Mouse (Mus musculus) gastrocnemius, adult 2 months (tissue): Measurements from ENCODE around the gene Rasgef1a. TPM values are rescaled to one million over a fixed set of nuclear protein-coding genes. Genes with fewer than 3 reads are reported as not detected.

Source experiments
- DNase-seq: peaks from one replicate; pipeline ENCODE4 v3.0.0; 2022
- H3K27ac ChIP-seq: fragments of 200-600 bp; 2 replicates; pipeline ENCODE4 v1.8.1; 2022; ENCODE audit warnings: mild to moderate bottlenecking
- H3K4me3 ChIP-seq: fragments of 200-600 bp; 2 replicates; pipeline ENCODE4 v1.8.1; 2022; ENCODE audit warnings: mild to moderate bottlenecking, moderate library complexity
- CTCF ChIP-seq: fragments of 200-600 bp; IDR thresholded peaks from 2 replicates; pipeline ENCODE4 v1.8.1; 2022; ENCODE audit warnings: antibody characterized with exemption, mild to moderate bottlenecking, moderate library complexity
- intact Hi-C: fragments of 180-260 bp; cut with DNase I; formaldehyde crosslinking; loops from one replicate; pipeline ENCODE4 v1.15.1; 2025
- total RNA-seq, 2 experiments: library from RNA; stranded (reverse); gene quantifications; 2 replicates each; pipeline ENCODE4 v1.2.3; 2021

The Rasgef1a gene
- total RNA-seq, 2 experiments from 2014 or later = 0.18 TPM; not detected in 1

DNA sequence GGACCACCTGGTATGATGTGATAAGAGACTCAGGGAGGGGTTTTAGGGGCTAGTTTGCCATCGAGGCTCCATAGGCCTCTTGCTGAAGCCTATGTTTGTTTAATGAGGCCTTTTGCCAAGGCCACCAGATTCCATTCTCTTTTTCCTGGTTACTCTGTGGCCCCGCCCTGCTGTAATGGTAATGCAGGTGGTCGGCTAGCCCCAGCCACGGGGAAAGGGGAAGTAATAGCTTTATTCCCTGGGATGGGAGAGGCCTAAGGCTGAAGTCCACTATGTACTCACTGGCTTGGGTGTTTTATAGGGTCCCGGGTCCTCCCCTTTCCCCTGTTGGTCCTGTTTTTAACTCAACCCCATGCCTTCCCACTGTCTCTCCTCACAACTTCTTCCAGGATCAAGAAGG lies 25.6 kb downstream of the Rasgef1a start:
- no peak for TF ChIP-seq CTCF
- Histone ChIP-seq H3K4me3 (no peak overlapping the region), H3K27ac (no peak overlapping the region)
- intact Hi-C loops = no loop called here
- DNase-seq = no peak

DNA sequence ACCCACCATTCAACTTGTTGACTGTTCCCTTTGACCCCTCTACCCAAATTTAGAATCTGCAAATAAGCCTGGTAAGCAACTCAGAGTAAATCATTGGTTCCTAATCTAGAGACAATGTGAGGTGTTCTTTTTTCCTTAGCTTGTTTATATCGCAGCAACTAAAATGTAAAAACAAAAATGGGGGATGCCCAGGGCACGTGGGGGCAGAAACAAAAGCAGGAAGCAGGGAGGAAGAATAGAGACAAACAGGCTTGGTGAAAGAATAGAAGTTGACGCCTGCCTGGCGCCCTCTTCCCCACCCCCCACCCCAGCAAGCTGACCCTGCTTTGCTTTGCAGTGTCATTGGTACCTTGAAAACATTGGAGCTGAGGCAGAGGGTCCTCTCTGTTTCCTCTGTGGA lies 33.9 kb downstream of the Rasgef1a start:
- DNase-seq = no peak
- intact Hi-C loops = no loop called here
- H3K27ac ChIP-seq = no peak overlapping the region
- TF ChIP-seq CTCF = no peak
- H3K4me3 ChIP-seq = no peak overlapping the region

- no peak for DNase-seq
- intact Hi-C loops = no loop called here
- no peak overlapping the region for H3K4me3 ChIP-seq
- no peak overlapping the region for H3K27ac ChIP-seq
- TF ChIP-seq CTCF = no peak
Observed at GRCm38 (mm10) chr6:118045892-118046291, 34.7 kb downstream of the Rasgef1a start.

GRCm38 (mm10) chr6:118046511-118046910 lies 35.3 kb downstream of the Rasgef1a start:
- no peak overlapping the region for H3K27ac ChIP-seq
- TF ChIP-seq CTCF = no peak
- intact Hi-C loops = no loop called here
- no peak overlapping the region for H3K4me3 ChIP-seq
- no peak for DNase-seq

GRCm38 (mm10) chr6:118046924-118047323 lies 35.7 kb downstream of the Rasgef1a start:
- intact Hi-C loops = no loop called here
- DNase-seq = no peak
- no peak for TF ChIP-seq CTCF

DNA sequence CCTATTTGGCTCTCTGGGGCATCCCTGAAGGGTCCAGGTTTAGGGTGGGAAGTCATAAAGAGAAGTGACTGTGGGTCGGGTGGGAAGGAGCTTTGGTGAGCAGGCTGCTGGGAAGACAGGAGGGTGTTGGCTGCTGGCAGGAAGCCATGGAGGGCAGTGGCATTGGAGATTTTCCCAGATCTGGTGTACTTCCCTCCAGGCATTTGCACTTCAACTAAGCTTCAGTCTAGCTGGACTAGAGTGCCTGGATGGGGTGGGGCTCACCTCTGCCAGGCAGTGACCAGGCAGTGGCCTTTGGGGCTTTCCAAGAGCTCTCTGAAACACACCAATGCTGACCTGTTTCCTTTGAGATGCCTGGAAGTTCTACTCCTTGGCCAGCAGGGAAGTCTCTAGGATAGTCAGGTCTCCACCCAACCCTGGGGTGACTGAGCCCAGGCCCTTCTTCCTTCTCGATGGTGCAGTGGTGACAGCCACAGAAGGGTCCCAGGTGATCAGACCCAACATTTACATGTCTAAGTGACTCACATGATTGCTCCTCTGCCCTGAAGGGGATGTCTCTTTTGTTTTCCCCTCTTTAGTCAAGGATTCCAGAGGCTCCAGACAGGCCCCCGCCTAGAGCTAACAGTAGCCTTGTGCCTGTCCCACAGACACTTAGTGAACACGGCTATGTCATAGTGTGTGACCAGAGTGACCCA lies 36.7 kb downstream of the Rasgef1a start:
- Histone ChIP-seq H3K27ac (no peak overlapping the region), H3K4me3 (no peak overlapping the region)
- no peak for DNase-seq
- TF ChIP-seq CTCF = no peak
- intact Hi-C loops = no loop called here

More at GRCm38 (mm10) chr6:118046924-118047323, 35.7 kb downstream of the Rasgef1a start:
- Histone ChIP-seq H3K4me3 (no peak overlapping the region), H3K27ac (no peak overlapping the region)

GRCm38 (mm10) chr6:118049776-118050175 lies 38.5 kb downstream of the Rasgef1a start:
- TF ChIP-seq CTCF = no peak
- Histone ChIP-seq H3K4me3 (no peak overlapping the region), H3K27ac (no peak overlapping the region)
- intact Hi-C loops = no loop called here
- no peak for DNase-seq

DNA sequence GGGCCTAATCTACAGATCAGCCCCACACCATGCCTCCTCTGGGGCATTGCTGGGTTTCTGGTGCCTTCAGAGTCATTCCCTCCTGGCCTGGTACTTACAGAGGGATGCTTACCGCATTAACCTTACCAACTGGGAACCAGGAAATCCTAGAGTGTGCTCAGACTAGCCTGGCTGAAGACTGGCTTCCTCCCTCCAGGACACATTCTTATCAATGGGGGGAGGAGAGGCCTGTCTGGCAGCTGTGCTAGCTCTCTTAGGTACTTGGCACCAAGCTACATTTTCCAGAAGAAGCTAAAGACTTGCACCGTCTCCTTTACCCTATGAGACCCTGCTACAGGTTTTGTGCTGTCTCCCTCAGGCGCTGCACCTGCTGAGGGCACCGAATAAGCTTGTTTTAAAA lies 40.2 kb downstream of the Rasgef1a start:
- DNase-seq = no peak
- Histone ChIP-seq H3K27ac (no peak overlapping the region), H3K4me3 (no peak overlapping the region)
- intact Hi-C loops = no loop called here
- TF ChIP-seq CTCF = no peak

DNA sequence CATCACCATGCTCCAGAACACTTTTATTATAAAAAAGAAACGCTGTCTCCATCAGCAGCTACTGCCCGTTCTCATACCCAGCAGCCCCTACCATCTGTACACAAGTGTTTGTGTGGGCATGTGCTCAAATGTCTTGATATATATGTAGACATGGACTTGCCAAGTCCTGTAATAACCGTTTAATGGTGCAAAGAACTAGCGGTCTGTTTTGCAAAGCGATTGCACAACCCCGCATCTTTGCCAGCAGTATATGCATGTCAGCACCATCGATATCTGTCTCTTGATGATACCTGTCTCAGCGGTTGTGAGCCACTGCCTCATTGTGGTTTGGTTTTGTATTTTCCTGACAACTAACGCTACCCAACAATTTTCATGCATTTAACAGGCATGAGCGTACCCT lies 44.0 kb downstream of the Rasgef1a start:
- Histone ChIP-seq H3K4me3 (no peak overlapping the region), H3K27ac (no peak overlapping the region)
- intact Hi-C loops = no loop called here
- TF ChIP-seq CTCF = no peak
- no peak for DNase-seq

- no peak for TF ChIP-seq CTCF
- H3K4me3 ChIP-seq = no peak overlapping the region
- H3K27ac ChIP-seq = no peak overlapping the region
- no peak for DNase-seq
- intact Hi-C loops = no loop called here
Observed at GRCm38 (mm10) chr6:118061266-118061665, 50.0 kb downstream of the Rasgef1a start.

DNA sequence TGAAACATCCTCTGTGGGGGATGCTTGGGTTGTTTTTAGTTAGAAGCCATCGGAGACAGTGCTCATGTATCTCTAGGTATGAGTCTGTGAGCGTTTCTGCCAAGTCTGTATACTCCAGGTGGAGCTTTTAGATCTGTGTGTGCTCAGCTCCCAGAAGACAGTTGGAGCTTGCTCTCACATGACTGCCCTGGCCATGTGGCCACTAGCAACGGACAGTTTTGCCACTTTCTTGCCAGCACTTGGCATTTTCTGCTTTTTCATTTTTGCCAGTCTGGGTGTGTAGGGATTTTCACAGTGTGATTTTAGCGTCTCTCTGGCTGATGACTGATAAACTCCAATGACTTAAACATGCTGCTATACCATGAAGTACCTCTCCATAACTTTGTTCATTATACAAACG lies 52.0 kb downstream of the Rasgef1a start:
- no peak for TF ChIP-seq CTCF
- intact Hi-C loops = no loop called here
- Histone ChIP-seq H3K4me3 (no peak overlapping the region), H3K27ac (no peak overlapping the region)
- no peak for DNase-seq

DNA sequence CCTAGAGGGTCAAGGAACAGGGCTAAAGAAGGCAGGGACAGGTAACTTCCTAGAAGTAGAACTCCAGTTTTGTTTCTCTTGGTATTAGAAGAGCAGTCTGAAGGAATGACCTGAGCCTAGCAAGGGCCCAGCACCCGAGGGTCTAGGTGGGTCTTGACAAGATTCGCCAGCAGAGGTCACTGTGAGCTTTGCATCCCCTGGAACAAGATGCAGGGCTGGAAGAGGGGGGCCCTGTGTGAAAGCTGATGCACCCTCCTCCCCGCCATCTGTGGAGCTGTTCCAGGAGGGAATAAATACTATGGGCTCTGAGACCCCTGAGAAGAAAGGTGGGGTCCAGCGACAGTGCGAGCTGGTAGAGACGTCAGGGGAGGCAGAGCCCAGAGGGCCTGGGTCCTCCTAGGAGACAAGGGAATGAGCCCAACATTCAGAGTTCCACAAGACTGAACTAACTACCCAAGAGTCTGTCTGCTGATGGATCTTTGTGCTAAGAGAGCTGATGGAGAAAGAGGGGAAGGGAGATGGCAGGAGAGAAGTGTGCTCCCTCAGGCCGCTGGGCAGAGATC lies 53.8 kb downstream of the Rasgef1a start:
- peak overlapping the region; percentile 66 for H3K4me3 ChIP-seq
- intact Hi-C loops = no loop called here
- TF ChIP-seq CTCF = peak; percentile 61
- DNase-seq = peak; percentile 61
- H3K27ac ChIP-seq = no peak overlapping the region

DNA sequence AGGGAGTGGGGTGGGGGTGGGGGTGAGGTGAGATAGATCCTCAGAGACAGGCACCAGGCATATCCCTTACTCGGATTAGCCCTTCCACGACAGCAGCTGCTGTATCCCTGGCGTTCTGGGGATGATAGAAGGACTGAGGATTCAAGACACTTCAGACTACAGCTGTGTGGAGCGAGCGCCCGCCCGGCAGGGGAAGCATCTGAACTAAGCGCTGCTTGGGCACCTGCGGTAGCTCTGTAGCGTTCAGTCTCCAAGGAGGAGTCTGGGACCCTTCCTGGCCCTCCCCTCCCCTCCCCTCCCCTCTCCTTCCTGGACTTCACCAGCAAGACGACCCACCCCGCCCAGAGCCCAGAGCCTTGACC lies 54.6 kb downstream of the Rasgef1a start:
- TF ChIP-seq CTCF = no peak
- no peak overlapping the region for H3K27ac ChIP-seq

More for the DNA sequence above, 54.6 kb downstream of the Rasgef1a start:
- DNase-seq = no peak
- peak overlapping the region; percentile 66 for H3K4me3 ChIP-seq
- intact Hi-C loops = no loop called here
